Mouse (Mus musculus): ENCODE measurements at regions not wholly inside any gene's neighbourhood (a gene's known extent, or its start where the extent isn't known, plus 50 kb on each side); places are given as distances from the start of the nearest gene placed in this dataset.

GRCm38 (mm10) chr12:71429561-71430200 is 120.0 kb downstream of the Dact1 start:
- DNase-seq = no peak

GRCm38 (mm10) chr12:71430331-71430730 is 120.6 kb downstream of the Dact1 start:
- DNase-seq = no peak

- DNase-seq = no peak
Measured at GRCm38 (mm10) chr12:71431116-71431515, 121.4 kb downstream of the Dact1 start.

- no peak for DNase-seq
Measured at GRCm38 (mm10) chr12:71433549-71434200, 124.0 kb downstream of the Dact1 start.

GRCm38 (mm10) chr12:71438254-71438653 is 128.6 kb downstream of the Dact1 start:
- no peak for DNase-seq

GRCm38 (mm10) chr12:71440863-71441262 is 131.2 kb downstream of the Dact1 start:
- no peak for DNase-seq

- DNase-seq = no peak
Measured at GRCm38 (mm10) chr12:71441272-71441671, 131.6 kb downstream of the Dact1 start.

GRCm38 (mm10) chr12:71446177-71446891 is 136.7 kb downstream of the Dact1 start:
- DNase-seq = no peak

- DNase-seq = no peak
Measured at GRCm38 (mm10) chr12:71446892-71447268, 137.2 kb downstream of the Dact1 start.

GRCm38 (mm10) chr12:71449032-71449431 is 139.3 kb downstream of the Dact1 start:
- DNase-seq = no peak

GRCm38 (mm10) chr12:71450128-71450527 is 140.4 kb downstream of the Dact1 start:
- no peak for DNase-seq

- DNase-seq = no peak
Measured at GRCm38 (mm10) chr12:71450680-71451463, 141.2 kb downstream of the Dact1 start.

- DNase-seq = no peak
Measured at GRCm38 (mm10) chr12:71456900-71457299, 147.2 kb downstream of the Dact1 start.

GRCm38 (mm10) chr12:71458559-71459176 is 149.0 kb downstream of the Dact1 start:
- DNase-seq = no peak

GRCm38 (mm10) chr12:71460643-71461042 is 151.0 kb downstream of the Dact1 start:
- DNase-seq = no peak

- no peak for DNase-seq
Measured at GRCm38 (mm10) chr12:71467820-71468219, 158.1 kb downstream of the Dact1 start.

- no peak for DNase-seq
Measured at GRCm38 (mm10) chr12:71468324-71468723, 158.6 kb downstream of the Dact1 start.

GRCm38 (mm10) chr12:71470983-71471715 is 161.5 kb downstream of the Dact1 start:
- no peak for DNase-seq

- no peak for DNase-seq
Measured at GRCm38 (mm10) chr12:71471720-71472119, 162.0 kb downstream of the Dact1 start.

- DNase-seq = no peak
Measured at GRCm38 (mm10) chr12:71476238-71476637, 166.6 kb downstream of the Dact1 start.

GRCm38 (mm10) chr12:71477691-71478090 is 168.0 kb downstream of the Dact1 start:
- no peak for DNase-seq

- DNase-seq = peak in 1 of 2 experiments; percentile 24
Measured at GRCm38 (mm10) chr12:71481371-71481770, 171.7 kb downstream of the Dact1 start.
